ENCODE assay signal across 9 mouse cellular contexts in the genomic region with DNA sequence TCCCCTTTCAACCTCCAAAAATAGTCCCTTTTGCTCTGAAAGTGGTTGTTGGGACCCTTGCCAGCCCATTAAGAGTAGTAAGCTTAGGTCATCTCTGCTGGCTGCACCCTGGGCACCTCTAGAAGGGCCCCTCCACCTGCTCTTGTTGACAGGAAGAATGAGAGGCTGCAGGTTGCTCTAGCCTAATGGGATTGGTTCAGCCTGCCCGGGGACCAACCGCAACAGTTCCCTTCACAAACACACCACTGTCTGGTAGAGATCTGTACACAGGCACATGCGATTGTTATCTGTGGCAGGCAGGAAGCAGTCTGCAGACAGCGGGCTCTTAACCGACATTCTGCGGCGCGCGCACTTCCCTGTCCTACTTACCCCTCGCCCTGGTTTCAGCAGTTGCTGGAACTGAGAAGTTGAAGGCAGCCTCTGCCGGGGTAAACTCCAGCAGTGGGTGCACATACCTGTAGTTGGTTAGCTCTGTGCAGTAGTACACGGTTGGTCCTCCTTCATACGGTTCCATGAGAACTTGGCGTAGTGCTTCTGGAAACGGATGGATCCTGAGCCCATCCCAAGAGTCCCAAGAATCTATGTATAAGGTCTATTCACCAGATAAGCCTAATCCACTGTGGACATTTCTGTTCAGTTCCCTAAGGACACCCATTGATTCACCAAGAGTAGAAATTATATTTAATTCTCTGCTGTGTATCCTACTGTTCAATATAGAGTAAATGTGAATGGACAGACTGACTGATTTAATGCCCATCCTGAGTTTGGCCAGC. TPM values are rescaled to one million over a fixed set of nuclear protein-coding genes. Genes with fewer than 3 reads are reported as not detected.
A peak's percentile ranks its signal among the peaks of the same experiment; 100 is the strongest.
DNase-seq lines count a peak whose midpoint lies in the region; ATAC-seq and TF ChIP-seq lines count a peak whose summit lies in the region.
"Had no signal": no experiment of that assay in that cellular context is flagged by ENCODE, and none has a peak within 500 bp of the region (broad histone marks: within the 10 kb centered on the region; RNA-seq: fewer than 3 reads in every experiment).

No protein-coding gene starts in this region.

- peak overlapping the region; percentile 16 for H3K4me3 ChIP-seq in gastrocnemius, adult 2 months
- H3K4me3 ChIP-seq in ES-E14 (ENCODE audit: insufficient read depth in 1 of 2, low read depth in 1 of 2, low read length in 2 of 2, poor library complexity in 1 of 2, severe bottlenecking in 1 of 2): peak overlapping the region; percentile 20 to 47
- no peak overlapping the region for H3K4me3 ChIP-seq in lung, postnatal 0 days (ENCODE audit: low read depth, low read length)
- H3K4me3 ChIP-seq: limb, embryonic 13.5 days had no signal

- peak overlapping the region; percentile 70 for H3K27ac ChIP-seq in gastrocnemius, adult 2 months
- no peak overlapping the region for H3K27ac ChIP-seq in ES-E14 (ENCODE audit: insufficient read depth, low read depth, low read length, poor library complexity, severe bottlenecking)
- peak overlapping the region; percentile 81 for H3K27ac ChIP-seq in lung, postnatal 0 days (ENCODE audit: low read length)

- TF ChIP-seq EP300 in lung, postnatal 0 days (IDR thresholded peaks at IDR 0.05): no peak; the same call in 1 of the 2 replicates

- H3K9me3 ChIP-seq in ES-E14 (ENCODE audit: control insufficient read depth, insufficient read depth, low read depth, low read length): no peaks in the 10 kb centered on the region
- H3K9me3 ChIP-seq in lung, postnatal 0 days (ENCODE audit: low read length): no peaks in the 10 kb centered on the region
- H3K9me3 ChIP-seq: limb, embryonic 13.5 days had no signal

- H3K27me3 ChIP-seq in lung, postnatal 0 days (replicated peaks; ENCODE audit: insufficient read depth, low read length): no peaks in the 10 kb centered on the region
- H3K27me3 ChIP-seq in splenic B cell, adult 2 months (ENCODE audit: control insufficient read depth, insufficient read depth, low read length, poor library complexity, severe bottlenecking): no peaks in the 10 kb centered on the region
- H3K27me3 ChIP-seq: limb, embryonic 13.5 days had no signal

- in situ Hi-C loops in ES-E14 (cut with MboI; ENCODE audit: low sequenced_read_pairs in 2 of 2, unreplicated experiment in 2 of 2): no loop called here

- H3K4me2 ChIP-seq in lung, postnatal 0 days (replicated peaks; ENCODE audit: low read depth, low read length): peak overlapping the region; percentile 37
- H3K4me2 ChIP-seq: limb, embryonic 13.5 days had no signal

- 34% methylated on average over 15 of the region's 15 CpGs for WGBS in lung, postnatal 0 days

- H3K36me3 ChIP-seq in ES-E14 (ENCODE audit: control insufficient read depth, insufficient read depth, low read length, poor library complexity, severe bottlenecking): no peaks in the 10 kb centered on the region
- no peaks in the 10 kb centered on the region for H3K36me3 ChIP-seq in lung, postnatal 0 days (ENCODE audit: insufficient read depth, low read length)
- H3K36me3 ChIP-seq in splenic B cell, adult 2 months (ENCODE audit: control insufficient read depth, insufficient read depth, low read length, poor library complexity, severe bottlenecking): no peaks in the 10 kb centered on the region

- no peak for TF ChIP-seq CTCF in gastrocnemius, adult 2 months (IDR thresholded peaks at IDR 0.05)
- no peak for TF ChIP-seq CTCF in lung, postnatal 0 days (IDR thresholded peaks at IDR 0.05)

- intact Hi-C loops in gastrocnemius, adult 2 months (cut with DNase I): no loop called here

- DNase-seq in gastrocnemius, adult 2 months: no peak
- DNase-seq in gastrocnemius, adult 18-20 months (ENCODE audit: low spot score): no peak
- no peak for DNase-seq in ES-E14 (ENCODE audit: low read depth, low spot score)
- peak; percentile 28 for DNase-seq in kidney, adult 18-20 months
- DNase-seq in lung, postnatal 0 days (ENCODE audit: low spot score): peak; percentile 81
- DNase-seq in splenic B cell, adult 2 months (ENCODE audit: low read depth, low spot score): peak; percentile 75
- DNase-seq in right cerebral cortex, adult 2 months (ENCODE audit: low spot score in 2 of 2): no peak

- H3K4me1 ChIP-seq in ES-E14 (ENCODE audit: control insufficient read depth in 2 of 2, insufficient read depth in 2 of 2, low read length in 2 of 2, poor library complexity in 1 of 2): peaks cover 5 to 19% of the 10 kb centered on the region in 2 experiments
- H3K4me1 ChIP-seq in lung, postnatal 0 days (ENCODE audit: insufficient read depth, low read depth, low read length): peaks cover 30% of the 10 kb centered on the region; the same call in 1 of the 2 replicates

- peak; percentile 86 for ATAC-seq in granulocyte monocyte progenitor cell, adult 5-6 weeks (replicated peaks; ENCODE audit: poor library complexity, severe bottlenecking)
- ATAC-seq in lung, postnatal 0 days: peak; percentile 64

- H3K9ac ChIP-seq in ES-E14 (ENCODE audit: insufficient read depth, low read depth, low read length, poor library complexity, severe bottlenecking): peak overlapping the region; percentile 5; the same call in 1 of the 2 replicates
- no peak overlapping the region for H3K9ac ChIP-seq in lung, postnatal 0 days (replicated peaks; ENCODE audit: low read depth)
- H3K9ac ChIP-seq: limb, embryonic 13.5 days had no signal

TF ChIP-seq in ES-E14, 5 proteins besides CTCF, POLR2A, EP300 and RAD21:
- TF ChIP-seq CHD2 (IDR thresholded peaks at IDR 0.05; ENCODE audit: low read depth, low read length): no peak
- TF ChIP-seq ZC3H11A (IDR thresholded peaks at IDR 0.05; ENCODE audit: borderline replicate concordance, low read depth, low read length): no peak
- no peak for TF ChIP-seq ZNF384 (IDR thresholded peaks at IDR 0.05; ENCODE audit: low read depth, low read length)
- TF ChIP-seq HCFC1 (IDR thresholded peaks at IDR 0.05; ENCODE audit: borderline replicate concordance, insufficient read depth, low read length): no peak
- TF ChIP-seq MAFK (IDR thresholded peaks at IDR 0.05; ENCODE audit: insufficient read depth, low read depth, low read length): no peak
TF ChIP-seq in ES-E14: peak in this region for 0.

RNA-seq across cellular contexts. Expression of a gene that starts 34.3 kb away (rescaled TPM):
- 10 to 100 TPM; 29.2 to 35.8 TPM for total RNA-seq in gastrocnemius, adult 2 months (2021)
- 10 to 100 TPM; 30.3 to 31.4 TPM for total RNA-seq in gastrocnemius, adult 18-20 months (2021)
- 0.49 and 1.5 TPM in 2 replicates for total RNA-seq in ES-E14 (2012; rRNA removed)
- total RNA-seq in granulocyte monocyte progenitor cell, adult 5-6 weeks (2014; fragmentation: Nextera tagmentation): not detected in 2 replicates
- total RNA-seq in granulocyte monocyte progenitor cell, adult 5-6 weeks (2017): not detected in 2 replicates
- 1.6 and 1.7 TPM in 2 replicates for polyA plus RNA-seq in lung, postnatal 0 days (2015; fragmentation: Nextera tagmentation; extraction: Ambion mirVana)

RNA-seq across cellular contexts. Expression of a gene that starts 47.3 kb away (rescaled TPM):
- total RNA-seq in gastrocnemius, adult 2 months (2021): 1 to 10 TPM; 7.9 to 9.4 TPM
- 1 to 10 TPM; 8.6 to 9.4 TPM for total RNA-seq in gastrocnemius, adult 18-20 months (2021)
- total RNA-seq in ES-E14 (2012; rRNA removed): 18.0 and 18.7 TPM in 2 replicates
- total RNA-seq in granulocyte monocyte progenitor cell, adult 5-6 weeks (2014; fragmentation: Nextera tagmentation): 14.9 and 23.6 TPM in 2 replicates
- total RNA-seq in granulocyte monocyte progenitor cell, adult 5-6 weeks (2017): 10.9 and 11.2 TPM in 2 replicates
- polyA plus RNA-seq in lung, postnatal 0 days (2015; fragmentation: Nextera tagmentation; extraction: Ambion mirVana): 11.1 and 11.5 TPM in 2 replicates

Comparison
In these comparisons a context has a peak if more than half of its experiments do, and no peak if none do; other contexts are left out.
1. DNase-seq: peak in kidney, adult 18-20 months (single experiment), lung, postnatal 0 days (single experiment) and splenic B cell, adult 2 months (single experiment); none in gastrocnemius, adult 2 months (single experiment), gastrocnemius, adult 18-20 months (single experiment), ES-E14 (single experiment) and right cerebral cortex, adult 2 months (0 of 2).
2. RNA of a gene that starts 34.3 kb away (total RNA-seq): 29.2 to 35.8 TPM in gastrocnemius, adult 2 months and 30.3 to 31.4 TPM in gastrocnemius, adult 18-20 months; 0.49 to 1.5 TPM in ES-E14 and not detected in granulocyte monocyte progenitor cell, adult 5-6 weeks; every median in the first group is over 10 times any median in the second.